Mouse (Mus musculus) liver, adult 2 months (tissue): ENCODE measurements around the gene Arhgap31.

Experiments used
- CTCF ChIP-seq: fragments of 200-500 bp; IDR thresholded peaks from 2 replicates; pipeline ENCODE4 v1.5.1; 2011; ENCODE audit warnings: low read depth, low read length, control low read depth
- POLR2A ChIP-seq: fragments of 200-500 bp; IDR thresholded peaks from 2 replicates; pipeline ENCODE4 v1.6.1; 2011; ENCODE audit warnings: low read length, control low read depth; ENCODE audit not compliant: insufficient read depth; ENCODE audit errors: extremely low read depth

DNA sequence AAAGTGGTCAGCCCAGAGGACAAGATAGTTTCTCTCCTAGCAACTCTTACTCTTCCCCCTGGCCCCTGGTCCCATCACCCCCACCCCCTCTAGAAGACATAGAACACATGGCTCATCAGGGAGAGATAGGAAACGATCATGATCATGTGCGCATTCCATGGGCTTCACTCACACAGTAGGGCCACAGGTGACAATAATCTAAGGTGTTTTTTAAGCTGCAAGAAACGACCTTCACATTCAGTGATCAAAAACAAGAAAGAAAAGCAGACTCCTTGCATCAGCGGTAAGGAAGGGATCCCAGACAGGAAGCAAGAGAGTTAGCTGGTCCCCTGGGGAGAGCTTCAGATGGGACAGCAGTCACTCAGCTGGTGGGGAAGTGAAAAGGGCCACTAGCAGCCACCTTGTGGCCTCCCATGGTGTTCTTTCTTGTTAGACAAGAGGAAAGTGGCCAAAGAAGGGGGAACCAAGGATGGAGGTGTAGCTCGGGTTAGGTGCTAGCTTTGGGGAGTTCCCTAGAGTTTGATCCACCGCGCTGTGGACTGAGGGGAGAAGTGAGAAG, 4.0 kb downstream of the Arhgap31 start:
- TF ChIP-seq CTCF, result no peak
- TF ChIP-seq POLR2A, result no peak
